Mouse (Mus musculus): ENCODE results near the gene Map3k4. TPM values are rescaled to one million over a fixed set of nuclear protein-coding genes. Genes with fewer than 3 reads are reported as not detected.
"Not testable (repeated sequence)": the region's sequence is repeated elsewhere in the genome, so short reads cannot be mapped to it uniquely, and the experiment has no call there.

Map3k4 gene
- polyA plus RNA-seq, 1 experiment from 2014 or later: 33.8 TPM

GRCm38 (mm10) chr17:12295926-12296325 is 22.7 kb downstream of the Map3k4 start:
- not testable (repeated sequence) for H3K9ac ChIP-seq (ENCODE audit: low read length); H3K27me3 ChIP-seq (ENCODE audit: control insufficient read depth, insufficient read depth, low read depth, low read length); ATAC-seq (ENCODE audit: low read depth); H3K36me3 ChIP-seq (ENCODE audit: control insufficient read depth, insufficient read depth, low read length); H3K4me3 ChIP-seq (ENCODE audit: low read length); H3K4me2 ChIP-seq (ENCODE audit: low read depth, low read length); H3K9me3 ChIP-seq (ENCODE audit: control insufficient read depth, low read length); H3K27ac ChIP-seq (ENCODE audit: low read length)
- 92% methylated on average over 5 of the region's 5 CpGs for WGBS
- peaks cover 31% of the 10 kb centered on the region for H3K4me1 ChIP-seq (replicated peaks; ENCODE audit: control insufficient read depth, insufficient read depth, low read length)

DNA sequence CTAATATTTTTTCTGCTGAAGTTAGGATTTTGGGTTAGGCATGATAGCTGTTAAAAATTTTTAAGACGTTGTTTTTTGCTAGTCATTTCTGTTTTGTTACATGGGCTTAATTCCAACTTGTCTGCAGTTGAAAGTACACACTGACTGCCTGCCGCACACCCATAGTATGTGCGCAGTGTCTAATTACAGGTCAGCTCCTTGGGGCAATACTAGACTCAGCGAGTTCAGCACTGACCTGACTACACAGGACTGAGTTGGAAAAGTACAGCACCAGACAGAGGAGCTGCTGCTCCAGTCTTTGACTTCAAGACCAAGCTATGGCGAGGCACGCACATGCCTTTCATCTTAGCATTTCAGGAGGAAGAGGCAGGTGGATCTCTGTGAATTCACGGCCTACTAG is 24.2 kb downstream of the Map3k4 start:
- Histone ChIP-seq H3K36me3 (ENCODE audit: control insufficient read depth, insufficient read depth, low read length) (no peaks in the 10 kb centered on the region), H3K4me3 (ENCODE audit: low read length) (no peak overlapping the region), H3K4me1 (replicated peaks; ENCODE audit: control insufficient read depth, insufficient read depth, low read length) (peaks cover 19% of the 10 kb centered on the region), H3K9me3 (ENCODE audit: control insufficient read depth, low read length) (no peaks in the 10 kb centered on the region), H3K4me2 (ENCODE audit: low read depth, low read length) (no peak overlapping the region), H3K27ac (ENCODE audit: low read length) (no peak overlapping the region), H3K27me3 (ENCODE audit: control insufficient read depth, insufficient read depth, low read depth, low read length) (no peaks in the 10 kb centered on the region), H3K9ac (ENCODE audit: low read length) (no peak overlapping the region)
- 81% methylated on average over 7 of the region's 7 CpGs for WGBS
- ATAC-seq (ENCODE audit: low read depth): no peak

DNA sequence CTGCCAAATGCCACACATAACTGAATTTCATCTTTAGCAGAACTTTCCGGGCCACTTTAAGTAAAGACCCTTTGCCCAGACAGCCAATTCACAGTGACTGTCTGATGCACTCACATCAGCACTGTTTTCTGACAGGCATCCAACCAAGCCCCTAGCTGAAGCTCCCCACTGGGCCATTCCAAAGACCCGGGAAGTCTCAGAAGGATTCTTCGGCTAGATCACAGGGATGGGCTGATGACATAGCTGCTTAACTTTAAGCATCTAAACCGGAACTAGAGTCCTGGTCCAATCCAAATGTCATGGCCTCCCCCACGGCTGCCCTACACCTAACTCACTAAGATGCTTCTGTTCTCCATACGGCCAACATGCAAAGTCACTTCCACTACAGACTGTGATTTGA is 25.0 kb downstream of the Map3k4 start:
- Histone ChIP-seq H3K9me3 (ENCODE audit: control insufficient read depth, low read length) (no peaks in the 10 kb centered on the region), H3K4me1 (replicated peaks; ENCODE audit: control insufficient read depth, insufficient read depth, low read length) (peaks cover 19% of the 10 kb centered on the region), H3K9ac (ENCODE audit: low read length) (no peak overlapping the region), H3K36me3 (ENCODE audit: control insufficient read depth, insufficient read depth, low read length) (no peaks in the 10 kb centered on the region), H3K27ac (ENCODE audit: low read length) (no peak overlapping the region), H3K27me3 (ENCODE audit: control insufficient read depth, insufficient read depth, low read depth, low read length) (no peaks in the 10 kb centered on the region), H3K4me3 (ENCODE audit: low read length) (no peak overlapping the region), H3K4me2 (ENCODE audit: low read depth, low read length) (no peak overlapping the region)
- no peak for ATAC-seq (ENCODE audit: low read depth)
- 70% methylated on average over 6 of the region's 6 CpGs for WGBS

DNA sequence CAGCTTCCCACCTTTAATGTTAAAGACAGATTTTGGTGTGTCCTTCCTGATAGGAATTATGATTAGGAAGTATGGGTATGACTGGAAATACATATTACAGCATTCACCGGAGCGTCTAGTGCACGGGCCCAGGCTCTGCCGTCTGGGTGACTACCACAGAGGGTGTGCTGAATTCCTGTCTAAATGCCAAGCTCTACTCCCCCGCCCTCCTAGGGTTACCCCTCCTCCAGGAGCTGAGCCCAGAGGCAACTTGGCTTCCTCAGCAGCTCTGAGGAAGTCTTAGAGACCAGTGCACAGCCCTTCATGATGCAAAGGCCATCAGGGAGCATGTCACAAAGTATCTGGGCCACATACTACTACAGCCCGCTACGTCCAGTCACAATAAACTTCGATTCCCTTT is 25.7 kb downstream of the Map3k4 start:
- Histone ChIP-seq H3K9me3 (ENCODE audit: control insufficient read depth, low read length) (no peaks in the 10 kb centered on the region), H3K4me3 (ENCODE audit: low read length) (no peak overlapping the region), H3K36me3 (ENCODE audit: control insufficient read depth, insufficient read depth, low read length) (no peaks in the 10 kb centered on the region), H3K4me1 (replicated peaks; ENCODE audit: control insufficient read depth, insufficient read depth, low read length) (peaks cover 15% of the 10 kb centered on the region), H3K27ac (ENCODE audit: low read length) (no peak overlapping the region), H3K9ac (ENCODE audit: low read length) (no peak overlapping the region), H3K4me2 (ENCODE audit: low read depth, low read length) (no peak overlapping the region), H3K27me3 (ENCODE audit: control insufficient read depth, insufficient read depth, low read depth, low read length) (no peaks in the 10 kb centered on the region)
- 84% methylated on average over 8 of the region's 8 CpGs for WGBS
- ATAC-seq (ENCODE audit: low read depth): no peak

- peaks cover 11% of the 10 kb centered on the region for H3K4me1 ChIP-seq (replicated peaks; ENCODE audit: control insufficient read depth, insufficient read depth, low read length)
- no peaks in the 10 kb centered on the region for H3K27me3 ChIP-seq (ENCODE audit: control insufficient read depth, insufficient read depth, low read depth, low read length)
- no peak for ATAC-seq (ENCODE audit: low read depth)
- no peak overlapping the region for H3K9ac ChIP-seq (ENCODE audit: low read length)
- 95% methylated on average over 1 of the region's 1 CpGs for WGBS
- no peak overlapping the region for H3K4me2 ChIP-seq (ENCODE audit: low read depth, low read length)
- no peaks in the 10 kb centered on the region for H3K9me3 ChIP-seq (ENCODE audit: control insufficient read depth, low read length)
- H3K27ac ChIP-seq (ENCODE audit: low read length): no peak overlapping the region
- no peaks in the 10 kb centered on the region for H3K36me3 ChIP-seq (ENCODE audit: control insufficient read depth, insufficient read depth, low read length)
- H3K4me3 ChIP-seq (ENCODE audit: low read length): no peak overlapping the region
Measured at GRCm38 (mm10) chr17:12292356-12292755, 26.2 kb downstream of the Map3k4 start.

- ATAC-seq (ENCODE audit: low read depth): no peak
- Histone ChIP-seq H3K9me3 (ENCODE audit: control insufficient read depth, low read length) (no peaks in the 10 kb centered on the region), H3K27me3 (ENCODE audit: control insufficient read depth, insufficient read depth, low read depth, low read length) (no peaks in the 10 kb centered on the region), H3K27ac (ENCODE audit: low read length) (no peak overlapping the region), H3K4me3 (ENCODE audit: low read length) (no peak overlapping the region), H3K9ac (ENCODE audit: low read length) (no peak overlapping the region), H3K4me2 (ENCODE audit: low read depth, low read length) (no peak overlapping the region), H3K4me1 (replicated peaks; ENCODE audit: control insufficient read depth, insufficient read depth, low read length) (peaks cover 4% of the 10 kb centered on the region; the same call in 1 of the 2 replicates), H3K36me3 (ENCODE audit: control insufficient read depth, insufficient read depth, low read length) (no peaks in the 10 kb centered on the region)
- WGBS: 88% methylated on average over 7 of the region's 7 CpGs
Measured at GRCm38 (mm10) chr17:12291151-12291550, 27.4 kb downstream of the Map3k4 start.

DNA sequence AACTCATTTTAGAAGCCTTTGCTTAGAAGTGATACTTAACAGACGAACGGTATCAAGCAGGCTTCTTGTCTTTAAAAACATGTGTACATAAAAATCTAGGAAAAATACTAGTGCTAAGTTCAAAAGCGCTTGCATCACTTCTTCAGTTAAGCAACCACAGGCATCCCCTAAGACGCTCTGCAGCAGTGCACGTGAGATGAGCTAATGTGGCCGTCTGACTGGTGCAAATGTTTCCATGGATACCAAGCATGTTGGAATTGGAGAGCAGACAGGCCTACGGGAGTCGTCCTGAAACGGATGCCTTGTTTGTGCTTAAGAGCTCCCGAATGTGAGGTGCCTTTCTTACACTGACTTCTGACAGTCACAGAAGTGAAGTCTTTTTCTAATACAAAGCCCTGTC is 27.9 kb downstream of the Map3k4 start:
- ATAC-seq (ENCODE audit: low read depth): peak; percentile 82
- Histone ChIP-seq H3K4me1 (replicated peaks; ENCODE audit: control insufficient read depth, insufficient read depth, low read length) (peaks cover 4% of the 10 kb centered on the region; the same call in 1 of the 2 replicates), H3K36me3 (ENCODE audit: control insufficient read depth, insufficient read depth, low read length) (no peaks in the 10 kb centered on the region), H3K4me3 (ENCODE audit: low read length) (no peak overlapping the region), H3K27ac (ENCODE audit: low read length) (no peak overlapping the region), H3K4me2 (ENCODE audit: low read depth, low read length) (no peak overlapping the region), H3K9ac (ENCODE audit: low read length) (no peak overlapping the region), H3K9me3 (ENCODE audit: control insufficient read depth, low read length) (no peaks in the 10 kb centered on the region), H3K27me3 (ENCODE audit: control insufficient read depth, insufficient read depth, low read depth, low read length) (no peaks in the 10 kb centered on the region)
- WGBS: 27% methylated on average over 10 of the region's 10 CpGs

GRCm38 (mm10) chr17:12289836-12290235 is 28.8 kb downstream of the Map3k4 start:
- not testable (repeated sequence) for H3K27me3 ChIP-seq (ENCODE audit: control insufficient read depth, insufficient read depth, low read depth, low read length); H3K27ac ChIP-seq (ENCODE audit: low read length); H3K4me2 ChIP-seq (ENCODE audit: low read depth, low read length); H3K9ac ChIP-seq (ENCODE audit: low read length); H3K36me3 ChIP-seq (ENCODE audit: control insufficient read depth, insufficient read depth, low read length); H3K9me3 ChIP-seq (ENCODE audit: control insufficient read depth, low read length); H3K4me3 ChIP-seq (ENCODE audit: low read length); H3K4me1 ChIP-seq (replicated peaks; ENCODE audit: control insufficient read depth, insufficient read depth, low read length); ATAC-seq (ENCODE audit: low read depth)
- 63% methylated on average over 1 of the region's 1 CpGs for WGBS

DNA sequence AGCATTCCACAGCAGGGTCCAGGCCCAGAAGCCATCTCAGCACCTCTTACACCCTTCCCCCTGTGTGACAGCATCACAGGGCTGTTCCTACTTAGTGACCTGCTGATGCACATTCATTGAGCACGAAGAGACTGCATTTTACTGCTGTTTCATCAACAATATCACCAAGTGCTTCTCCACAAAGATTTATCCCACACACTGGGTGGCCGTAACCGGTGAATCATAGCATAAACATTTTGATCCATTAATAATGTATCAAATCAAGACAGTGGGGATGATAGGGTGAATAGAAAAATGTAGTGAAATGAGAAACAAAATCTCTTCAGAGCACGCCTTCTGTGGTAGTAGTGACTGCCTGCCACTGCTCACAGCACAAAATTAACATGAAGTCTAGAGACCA is 29.7 kb downstream of the Map3k4 start:
- H3K9me3 ChIP-seq (ENCODE audit: control insufficient read depth, low read length): no peaks in the 10 kb centered on the region
- no peak overlapping the region for H3K4me2 ChIP-seq (ENCODE audit: low read depth, low read length)

GRCm38 (mm10) chr17:12279810-12280209 is 38.8 kb downstream of the Map3k4 start:
- Histone ChIP-seq H3K9me3 (ENCODE audit: control insufficient read depth, low read length) (peaks cover 5% of the 10 kb centered on the region; the same call in 1 of the 2 replicates), H3K9ac (ENCODE audit: low read length) (no peak overlapping the region), H3K36me3 (ENCODE audit: control insufficient read depth, insufficient read depth, low read length) (peaks cover 14% of the 10 kb centered on the region), H3K27me3 (ENCODE audit: control insufficient read depth, insufficient read depth, low read depth, low read length) (no peaks in the 10 kb centered on the region), H3K4me3 (ENCODE audit: low read length) (no peak overlapping the region), H3K4me2 (ENCODE audit: low read depth, low read length) (no peak overlapping the region), H3K4me1 (replicated peaks; ENCODE audit: control insufficient read depth, insufficient read depth, low read length) (no peaks in the 10 kb centered on the region), H3K27ac (ENCODE audit: low read length) (no peak overlapping the region)
- WGBS: 69% methylated on average over 10 of the region's 10 CpGs
- no peak for ATAC-seq (ENCODE audit: low read depth)

More for the DNA sequence above, 29.7 kb downstream of the Map3k4 start:
- Histone ChIP-seq H3K27me3 (ENCODE audit: control insufficient read depth, insufficient read depth, low read depth, low read length) (no peaks in the 10 kb centered on the region), H3K9ac (ENCODE audit: low read length) (no peak overlapping the region), H3K27ac (ENCODE audit: low read length) (no peak overlapping the region), H3K4me1 (replicated peaks; ENCODE audit: control insufficient read depth, insufficient read depth, low read length) (peaks cover 4% of the 10 kb centered on the region; the same call in 1 of the 2 replicates), H3K36me3 (ENCODE audit: control insufficient read depth, insufficient read depth, low read length) (no peaks in the 10 kb centered on the region), H3K4me3 (ENCODE audit: low read length) (no peak overlapping the region)
- WGBS: 77% methylated on average over 4 of the region's 4 CpGs
- ATAC-seq (ENCODE audit: low read depth): no peak

Measured in lung, embryonic 16.5 days (tissue).